Mouse (Mus musculus): ENCODE results near the gene Msln. TPM values are rescaled to one million over a fixed set of nuclear protein-coding genes. Genes with fewer than 3 reads are reported as not detected.

The Msln gene
- total and polyA plus RNA-seq, 3 experiments: not detected

DNA sequence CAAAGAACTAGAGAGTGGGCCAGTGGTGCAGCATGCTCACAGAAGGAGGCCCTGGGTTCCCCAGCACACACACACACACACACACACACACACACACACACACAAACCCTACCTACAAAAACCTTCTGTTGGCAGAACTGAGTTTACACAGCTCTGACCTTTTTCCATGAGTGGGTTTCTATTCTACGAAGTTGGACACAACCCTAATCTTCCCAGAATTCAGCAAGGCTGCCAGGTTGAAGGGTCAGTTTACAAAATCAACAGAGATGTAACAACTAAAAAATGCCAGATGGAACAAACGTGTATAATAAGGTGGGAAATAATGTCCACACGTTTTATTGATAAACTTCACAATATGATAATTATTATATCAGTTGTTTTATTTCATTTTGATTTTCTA is 3.5 kb upstream of the Msln start:
- H3K4me1 ChIP-seq (ENCODE audit: control insufficient read depth in 1 of 2, insufficient read depth in 2 of 2, low read length in 2 of 2): no peaks in the 10 kb centered on the region
- no peaks in the 10 kb centered on the region for H3K36me3 ChIP-seq (ENCODE audit: control insufficient read depth in 1 of 2, insufficient read depth in 2 of 2, low read length in 2 of 2)
- peaks cover 3 to 11% of the 10 kb centered on the region in 2 experiments for H3K27me3 ChIP-seq (ENCODE audit: control insufficient read depth in 1 of 2, insufficient read depth in 2 of 2, low read length in 2 of 2)
- H3K9ac ChIP-seq (ENCODE audit: control insufficient read depth, low read depth, low read length, poor library complexity, severe bottlenecking): no peak overlapping the region
- H3K9me3 ChIP-seq (replicated peaks; ENCODE audit: insufficient read depth, low read length): no peaks in the 10 kb centered on the region
- DNase-seq (ENCODE audit: low read depth, low spot score): no peak
- no peak overlapping the region for H3K27ac ChIP-seq (ENCODE audit: control insufficient read depth, low read depth, low read length)
- TF ChIP-seq MAZ (IDR thresholded peaks at IDR 0.05; ENCODE audit: low read depth, low read length): no peak
- no peak for TF ChIP-seq TCF12 (IDR thresholded peaks at IDR 0.05; ENCODE audit: low read depth, low read length)
- no peak for TF ChIP-seq TBP (IDR thresholded peaks at IDR 0.05; ENCODE audit: low read depth, low read length)
- no peak for TF ChIP-seq NRF1 (IDR thresholded peaks at IDR 0.05; ENCODE audit: insufficient read depth, low read depth, low read length, poor library complexity, severe bottlenecking)
- TF ChIP-seq MXI1 (IDR thresholded peaks at IDR 0.05; ENCODE audit: low read depth, low read length): no peak
- no peak for TF ChIP-seq MAFK (IDR thresholded peaks at IDR 0.05; ENCODE audit: borderline replicate concordance, low read depth, low read length)
- no peak for TF ChIP-seq ETS1 (IDR thresholded peaks at IDR 0.05; ENCODE audit: low read depth, low read length)
- TF ChIP-seq ZC3H11A (IDR thresholded peaks at IDR 0.05; ENCODE audit: low read depth, low read length): no peak
- no peak for TF ChIP-seq EP300 (IDR thresholded peaks at IDR 0.05; ENCODE audit: low read depth in 1 of 2, low read length in 2 of 2)
- no peak for TF ChIP-seq TAL1 (IDR thresholded peaks at IDR 0.05; ENCODE audit: low read length)
- no peak for TF ChIP-seq E2F4 (IDR thresholded peaks at IDR 0.05; ENCODE audit: borderline replicate concordance, low read depth, low read length)
- no peak overlapping the region for H3K4me3 ChIP-seq (ENCODE audit: control insufficient read depth in 1 of 2, insufficient read depth in 1 of 2, low read depth in 2 of 2, low read length in 2 of 2)
- no peaks in the 10 kb centered on the region for H3K79me2 ChIP-seq (ENCODE audit: control insufficient read depth, insufficient read depth, low read length, poor library complexity)

DNA sequence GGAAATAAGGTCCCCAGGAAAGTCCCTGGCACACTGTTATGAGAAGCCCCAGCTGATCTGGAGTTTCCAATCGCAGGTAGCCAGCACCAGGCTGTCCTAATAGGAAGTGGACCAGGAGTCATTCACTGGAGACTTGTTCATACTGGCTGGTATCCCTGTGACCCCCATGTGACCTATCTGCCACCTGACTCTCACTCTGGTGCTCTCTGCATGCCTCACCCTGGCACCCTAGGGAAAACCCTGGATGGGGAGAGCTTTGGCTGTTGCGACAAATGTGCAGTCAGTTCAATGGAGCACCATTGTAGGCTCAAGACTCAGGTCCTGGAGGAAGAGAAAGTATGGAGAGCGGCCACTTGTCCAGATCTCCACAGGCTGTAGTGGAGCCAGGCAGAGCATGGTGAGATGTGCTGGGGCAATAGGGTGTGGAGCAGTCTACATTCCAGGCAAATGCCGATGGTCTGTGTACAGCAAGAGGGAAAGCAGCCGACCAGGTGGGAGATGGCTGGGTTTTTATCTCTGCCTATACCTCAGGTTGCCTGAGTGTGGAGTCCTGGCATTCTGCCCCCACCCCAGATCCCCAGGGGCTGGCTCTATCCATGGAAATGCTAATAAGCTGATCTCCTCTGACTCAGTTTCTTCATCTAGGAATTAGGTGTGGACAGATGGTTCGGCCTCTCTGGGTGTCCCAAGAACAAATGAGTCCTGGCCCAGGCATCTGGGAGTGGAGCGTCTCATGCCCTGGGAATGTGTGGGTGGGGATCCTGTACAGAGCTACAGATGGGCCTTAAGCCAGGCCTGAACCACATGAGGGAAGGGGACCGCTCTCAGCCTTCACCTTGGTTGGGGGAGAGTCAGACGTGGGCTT is 2.4 kb upstream of the Msln start:
- Histone ChIP-seq H3K9ac (ENCODE audit: control insufficient read depth, low read depth, low read length, poor library complexity, severe bottlenecking) (no peak overlapping the region), H3K27me3 (ENCODE audit: control insufficient read depth in 1 of 2, insufficient read depth in 2 of 2, low read length in 2 of 2) (peaks cover 0 to 10% of the 10 kb centered on the region in 2 experiments; a peak in 3 of 4 replicates), H3K27ac (ENCODE audit: control insufficient read depth, low read depth, low read length) (no peak overlapping the region), H3K79me2 (ENCODE audit: control insufficient read depth, insufficient read depth, low read length, poor library complexity) (no peaks in the 10 kb centered on the region), H3K36me3 (ENCODE audit: control insufficient read depth in 1 of 2, insufficient read depth in 2 of 2, low read length in 2 of 2) (no peaks in the 10 kb centered on the region), H3K4me1 (ENCODE audit: control insufficient read depth in 1 of 2, insufficient read depth in 2 of 2, low read length in 2 of 2) (no peaks in the 10 kb centered on the region), H3K4me3 (ENCODE audit: control insufficient read depth in 1 of 2, insufficient read depth in 1 of 2, low read depth in 2 of 2, low read length in 2 of 2) (no peak overlapping the region), H3K9me3 (replicated peaks; ENCODE audit: insufficient read depth, low read length) (no peaks in the 10 kb centered on the region)
- DNase-seq (ENCODE audit: low read depth, low spot score): no peak
- TF ChIP-seq TCF12 (IDR thresholded peaks at IDR 0.05; ENCODE audit: low read depth, low read length) (no peak), ZKSCAN1 (IDR thresholded peaks at IDR 0.05; ENCODE audit: low read depth, low read length) (no peak), NRF1 (IDR thresholded peaks at IDR 0.05; ENCODE audit: insufficient read depth, low read depth, low read length, poor library complexity, severe bottlenecking) (no peak), GATA1 (IDR thresholded peaks at IDR 0.05; ENCODE audit: low read depth, low read length) (no peak), ZNF384 (IDR thresholded peaks at IDR 0.05; ENCODE audit: low read depth, low read length) (no peak), ZMIZ1 (IDR thresholded peaks at IDR 0.05; ENCODE audit: low read depth, low read length) (no peak), MEF2A (IDR thresholded peaks at IDR 0.05; ENCODE audit: extremely low read depth, insufficient replicate concordance, low read depth, low read length, poor library complexity, severe bottlenecking) (no peak)
